Mouse (Mus musculus) testis, adult 2 months (tissue): Measurements from ENCODE around the gene Retreg3.

Source experiments
- CTCF ChIP-seq: fragments of 200-500 bp; IDR thresholded peaks from 2 replicates; pipeline ENCODE4 v1.5.1; 2012; ENCODE audit warnings: low read depth, mild to moderate bottlenecking, inconsistent platforms, low read length, moderate library complexity; ENCODE audit not compliant: control insufficient read depth, insufficient read depth, insufficient replicate concordance
- POLR2A ChIP-seq: fragments of 200-500 bp; IDR thresholded peaks from 2 replicates; pipeline ENCODE4 v1.6.1; 2012; ENCODE audit warnings: low read depth, mild to moderate bottlenecking, inconsistent platforms, low read length, moderate library complexity; ENCODE audit not compliant: control insufficient read depth

GRCm38 (mm10) chr11:101131187-101131586 is 11.5 kb upstream of the Retreg3 start:
- no peak for TF ChIP-seq CTCF
- TF ChIP-seq POLR2A: no peak
